Mouse (Mus musculus): ENCODE data around the gene Mdfi. TPM values are rescaled to one million over a fixed set of nuclear protein-coding genes. Genes with fewer than 3 reads are reported as not detected.

The Mdfi gene
- polyA plus RNA-seq, 1 experiment from 2014 or later: 44.7 TPM

- H3K27ac ChIP-seq: no peak overlapping the region
- no peaks in the 10 kb centered on the region for H3K9me3 ChIP-seq
- no peaks in the 10 kb centered on the region for H3K36me3 ChIP-seq
- no peak overlapping the region for H3K4me2 ChIP-seq
- H3K4me1 ChIP-seq (replicated peaks): peaks cover 18% of the 10 kb centered on the region
- WGBS: 85% methylated on average over 3 of the region's 3 CpGs
- H3K27me3 ChIP-seq: peaks cover 31% of the 10 kb centered on the region
- H3K9ac ChIP-seq (replicated peaks): no peak overlapping the region
- ATAC-seq (ENCODE audit: insufficient number of reproducible peaks, insufficient read depth, low FRiP score, low TSS enrichment, low read depth): no peak
- H3K4me3 ChIP-seq (replicated peaks): no peak overlapping the region
Observed at GRCm38 (mm10) chr17:47782486-47782885, 52.0 kb downstream of the Mdfi start.

DNA sequence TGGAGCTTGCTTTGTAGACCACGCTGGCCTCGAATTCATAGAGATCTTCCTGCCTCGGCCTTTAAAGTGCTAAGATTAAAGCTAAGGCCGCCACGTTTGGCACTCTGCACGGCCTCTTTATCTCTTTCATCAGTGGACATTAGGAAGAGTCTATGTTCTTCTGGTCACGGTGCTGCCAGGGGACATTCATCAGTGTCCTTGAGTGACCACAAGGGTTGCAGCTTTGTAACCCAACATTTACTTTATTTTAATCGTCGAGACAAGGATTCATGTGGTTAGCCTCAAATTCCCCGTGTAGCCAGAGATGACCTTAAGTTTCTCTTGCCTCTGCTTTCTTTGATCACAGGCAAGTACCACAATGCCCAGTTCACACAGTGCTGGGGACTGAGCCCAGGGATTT lies 54.0 kb downstream of the Mdfi start:
- Histone ChIP-seq H3K27ac (no peak overlapping the region), H3K4me1 (replicated peaks) (peaks cover 15% of the 10 kb centered on the region; the same call in 1 of the 2 replicates), H3K4me3 (replicated peaks) (no peak overlapping the region), H3K36me3 (no peaks in the 10 kb centered on the region), H3K9ac (replicated peaks) (no peak overlapping the region), H3K4me2 (no peak overlapping the region), H3K27me3 (peaks cover 11% of the 10 kb centered on the region; the same call in 1 of the 2 replicates), H3K9me3 (no peaks in the 10 kb centered on the region)
- WGBS: 79% methylated on average over 10 of the region's 10 CpGs
- no peak for ATAC-seq (ENCODE audit: insufficient number of reproducible peaks, insufficient read depth, low FRiP score, low TSS enrichment, low read depth)

- Histone ChIP-seq H3K9ac (replicated peaks) (no peak overlapping the region), H3K27me3 (no peaks in the 10 kb centered on the region), H3K9me3 (peaks cover 7% of the 10 kb centered on the region), H3K4me1 (replicated peaks) (peaks cover 31% of the 10 kb centered on the region), H3K4me3 (replicated peaks) (no peak overlapping the region), H3K4me2 (no peak overlapping the region), H3K36me3 (no peaks in the 10 kb centered on the region), H3K27ac (peak overlapping the region; percentile 45)
- 63% methylated on average over 2 of the region's 2 CpGs for WGBS
- no peak for ATAC-seq (ENCODE audit: insufficient number of reproducible peaks, insufficient read depth, low FRiP score, low TSS enrichment, low read depth)
Observed at GRCm38 (mm10) chr17:47777141-47777540, 57.4 kb downstream of the Mdfi start.

GRCm38 (mm10) chr17:47773604-47774003 lies 60.9 kb downstream of the Mdfi start:
- Histone ChIP-seq H3K27ac (peak overlapping the region; percentile 86), H3K4me2 (no peak overlapping the region), H3K36me3 (no peaks in the 10 kb centered on the region), H3K4me1 (replicated peaks) (peaks cover 24% of the 10 kb centered on the region), H3K9ac (replicated peaks) (no peak overlapping the region), H3K4me3 (replicated peaks) (no peak overlapping the region), H3K9me3 (peaks cover 12% of the 10 kb centered on the region), H3K27me3 (peaks cover under 1% of the 10 kb centered on the region; the same call in 1 of the 2 replicates)
- 35% methylated on average over 6 of the region's 6 CpGs for WGBS
- ATAC-seq (ENCODE audit: insufficient number of reproducible peaks, insufficient read depth, low FRiP score, low TSS enrichment, low read depth): no peak

DNA sequence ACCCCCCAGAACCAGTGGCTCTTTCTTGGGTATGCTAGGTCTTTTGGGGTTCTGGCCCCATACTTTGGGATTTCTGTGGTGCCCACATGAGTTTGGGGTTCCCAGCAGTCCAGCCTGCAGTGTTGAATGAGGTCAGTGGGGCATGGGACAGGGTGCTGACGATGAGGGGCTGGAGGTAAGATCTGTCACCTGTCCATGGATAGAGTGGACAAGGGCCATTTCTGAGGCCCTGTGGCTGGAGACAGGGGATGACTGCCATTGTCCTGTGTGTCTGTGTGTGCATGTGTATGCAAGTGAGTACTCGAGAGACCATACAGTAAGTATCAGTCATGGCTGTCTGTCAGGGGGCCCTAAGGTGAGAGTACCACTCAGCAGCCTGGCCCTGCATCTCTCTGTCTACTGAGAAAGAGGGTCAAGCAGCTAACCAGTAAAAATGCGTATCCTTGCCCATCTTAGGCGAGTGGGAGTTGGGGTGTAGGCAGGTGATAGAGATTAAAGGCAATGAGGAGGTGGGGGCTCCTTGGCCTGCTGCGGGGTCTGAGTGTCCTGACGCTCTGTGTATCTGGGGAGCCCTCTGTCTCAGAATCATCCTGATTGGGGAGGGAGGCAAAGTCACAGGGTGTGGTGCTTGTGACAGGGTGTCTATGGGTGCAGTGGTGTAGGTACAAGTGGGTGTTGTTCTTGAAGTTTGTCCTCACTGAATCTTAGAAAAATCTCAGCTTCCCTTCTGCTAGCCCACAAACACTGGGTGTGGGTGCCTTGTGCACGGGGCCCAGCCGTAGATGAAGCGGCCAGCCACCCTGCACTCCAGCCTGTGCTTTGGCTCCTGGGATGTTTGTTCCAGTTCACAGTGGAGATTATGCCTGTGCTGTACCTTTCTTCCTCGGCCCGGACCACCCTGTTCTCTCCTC lies 64.8 kb downstream of the Mdfi start:
- Histone ChIP-seq H3K4me2 (no peak overlapping the region), H3K27me3 (peaks cover 18% of the 10 kb centered on the region), H3K9me3 (peaks cover 12% of the 10 kb centered on the region), H3K4me1 (replicated peaks) (peaks cover 15% of the 10 kb centered on the region), H3K27ac (no peak overlapping the region), H3K9ac (replicated peaks) (no peak overlapping the region), H3K36me3 (no peaks in the 10 kb centered on the region), H3K4me3 (replicated peaks) (no peak overlapping the region)
- ATAC-seq (ENCODE audit: insufficient number of reproducible peaks, insufficient read depth, low FRiP score, low TSS enrichment, low read depth): no peak
- 81% methylated on average over 11 of the region's 11 CpGs for WGBS

- ATAC-seq (ENCODE audit: insufficient number of reproducible peaks, insufficient read depth, low FRiP score, low TSS enrichment, low read depth): no peak
- Histone ChIP-seq H3K27ac (no peak overlapping the region), H3K4me2 (no peak overlapping the region), H3K27me3 (peaks cover 18% of the 10 kb centered on the region), H3K9ac (replicated peaks) (no peak overlapping the region), H3K36me3 (no peaks in the 10 kb centered on the region), H3K4me1 (replicated peaks) (peaks cover 8% of the 10 kb centered on the region), H3K4me3 (replicated peaks) (no peak overlapping the region), H3K9me3 (peaks cover 12% of the 10 kb centered on the region)
- WGBS: 51% methylated on average over 12 of the region's 12 CpGs
Observed at GRCm38 (mm10) chr17:47768707-47769276, 65.7 kb downstream of the Mdfi start.

DNA sequence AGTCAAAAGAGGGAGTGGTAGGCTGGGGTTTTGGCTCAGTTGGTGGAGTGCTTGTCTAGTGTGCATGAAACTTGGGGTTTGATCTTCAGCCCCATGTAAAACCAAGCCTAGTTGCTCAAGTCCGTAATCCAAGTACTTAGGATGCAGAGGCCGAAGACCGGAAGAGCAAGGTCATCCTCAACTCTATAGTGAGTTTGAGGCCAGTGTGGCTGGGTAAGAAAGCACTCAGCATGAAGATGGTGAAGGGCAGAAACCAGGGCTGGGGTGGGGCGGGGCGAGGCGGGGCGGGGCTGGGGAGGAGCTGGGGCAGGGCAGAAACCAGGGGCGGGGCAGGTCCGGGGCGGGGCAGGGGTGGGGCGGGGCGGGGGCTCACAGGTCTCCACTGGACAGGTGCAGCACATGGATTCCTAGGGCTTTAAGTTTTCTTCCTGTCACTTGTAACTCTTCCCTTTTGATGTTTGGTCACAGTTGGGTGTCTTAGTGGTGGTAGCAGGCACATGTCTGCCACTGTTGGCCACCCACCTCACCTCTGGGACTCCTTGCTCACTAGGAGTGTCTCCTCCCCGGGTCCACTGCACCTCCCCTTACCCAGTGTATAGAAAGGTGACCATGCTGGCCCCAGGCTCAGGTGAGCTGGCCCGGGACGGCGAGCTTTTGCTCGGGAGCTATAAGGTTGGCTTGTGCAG lies 66.9 kb downstream of the Mdfi start:
- ATAC-seq (ENCODE audit: insufficient number of reproducible peaks, insufficient read depth, low FRiP score, low TSS enrichment, low read depth): no peak
- peaks cover 10% of the 10 kb centered on the region for H3K9me3 ChIP-seq
- H3K27ac ChIP-seq: no peak overlapping the region
- H3K36me3 ChIP-seq: no peaks in the 10 kb centered on the region
- peaks cover 18% of the 10 kb centered on the region for H3K27me3 ChIP-seq
- no peak overlapping the region for H3K4me2 ChIP-seq
- WGBS: 46% methylated on average over 13 of the region's 17 CpGs
- H3K4me3 ChIP-seq (replicated peaks): no peak overlapping the region
- H3K9ac ChIP-seq (replicated peaks): no peak overlapping the region
- H3K4me1 ChIP-seq (replicated peaks): peaks cover 12% of the 10 kb centered on the region; the same call in 1 of the 2 replicates

DNA sequence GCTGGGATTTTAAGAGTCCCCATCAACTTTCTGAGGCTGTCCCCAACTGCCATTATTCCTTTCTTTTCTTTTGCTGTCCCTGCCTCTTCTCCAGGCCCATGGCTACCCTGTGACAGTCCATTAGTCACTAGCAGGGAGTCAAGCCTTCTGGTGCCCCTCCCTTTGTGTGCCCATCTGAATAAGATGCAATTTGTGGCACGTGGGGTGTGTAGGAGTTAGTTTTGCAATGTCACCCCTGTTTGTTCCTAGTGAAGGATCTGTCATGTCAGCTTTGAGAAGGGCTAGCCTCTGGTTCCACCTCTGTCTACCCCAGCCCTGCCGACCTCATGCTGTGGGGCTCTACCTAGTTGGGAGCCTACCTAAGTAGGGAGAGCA lies 67.4 kb downstream of the Mdfi start:
- no peak overlapping the region for H3K4me3 ChIP-seq (replicated peaks)
- no peak overlapping the region for H3K27ac ChIP-seq
- peaks cover 18% of the 10 kb centered on the region for H3K27me3 ChIP-seq
- 66% methylated on average over 2 of the region's 2 CpGs for WGBS
- peaks cover 16% of the 10 kb centered on the region; the same call in 1 of the 2 replicates for H3K4me1 ChIP-seq (replicated peaks)
- no peak overlapping the region for H3K9ac ChIP-seq (replicated peaks)
- H3K9me3 ChIP-seq: peaks cover 5% of the 10 kb centered on the region
- H3K4me2 ChIP-seq: no peak overlapping the region
- no peak for ATAC-seq (ENCODE audit: insufficient number of reproducible peaks, insufficient read depth, low FRiP score, low TSS enrichment, low read depth)
- H3K36me3 ChIP-seq: no peaks in the 10 kb centered on the region

DNA sequence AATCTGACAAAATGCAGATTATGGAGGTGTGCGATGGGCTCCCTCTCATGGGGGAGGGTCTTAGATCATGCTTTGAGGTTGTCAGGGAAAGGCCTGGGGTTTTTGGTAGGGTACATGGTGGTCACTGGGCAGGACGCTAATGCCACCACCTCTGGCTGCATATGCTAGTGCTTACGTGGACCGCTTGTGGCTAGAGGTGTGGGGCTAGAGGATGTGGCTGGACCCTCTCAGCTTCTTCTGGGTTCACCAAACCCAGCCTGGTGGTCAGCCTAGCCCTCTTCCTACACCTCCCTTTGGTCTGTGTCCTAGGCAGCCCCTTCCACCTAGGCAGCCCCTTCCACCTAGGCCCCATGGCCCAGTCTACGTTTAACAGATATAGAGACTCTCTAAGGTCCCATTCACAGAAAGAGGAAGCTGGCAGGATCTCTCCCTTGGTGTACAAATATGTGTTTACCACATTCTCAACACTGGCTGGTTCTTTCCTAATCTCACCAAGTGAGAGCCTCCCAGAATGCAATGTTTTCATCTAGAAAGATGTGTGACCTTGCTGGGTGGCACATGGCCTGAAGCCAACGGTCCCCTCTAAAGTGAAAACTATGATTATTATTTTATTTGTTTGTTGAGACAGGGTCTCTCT lies 68.0 kb downstream of the Mdfi start:
- H3K4me1 ChIP-seq (replicated peaks): peaks cover 16% of the 10 kb centered on the region; the same call in 1 of the 2 replicates
- H3K27ac ChIP-seq: no peak overlapping the region
- ATAC-seq (ENCODE audit: insufficient number of reproducible peaks, insufficient read depth, low FRiP score, low TSS enrichment, low read depth): no peak
- 88% methylated on average over 6 of the region's 6 CpGs for WGBS
- no peak overlapping the region for H3K9ac ChIP-seq (replicated peaks)
- H3K36me3 ChIP-seq: no peaks in the 10 kb centered on the region
- no peak overlapping the region for H3K4me3 ChIP-seq (replicated peaks)
- peaks cover 18% of the 10 kb centered on the region for H3K27me3 ChIP-seq
- H3K4me2 ChIP-seq: no peak overlapping the region
- no peaks in the 10 kb centered on the region for H3K9me3 ChIP-seq

GRCm38 (mm10) chr17:47765986-47766385 lies 68.5 kb downstream of the Mdfi start:
- Histone ChIP-seq H3K36me3 (no peaks in the 10 kb centered on the region), H3K4me2 (no peak overlapping the region), H3K27me3 (peaks cover 18% of the 10 kb centered on the region), H3K4me3 (replicated peaks) (no peak overlapping the region), H3K27ac (no peak overlapping the region), H3K4me1 (replicated peaks) (peaks cover 16% of the 10 kb centered on the region; the same call in 1 of the 2 replicates), H3K9me3 (no peaks in the 10 kb centered on the region), H3K9ac (replicated peaks) (no peak overlapping the region)
- 72% methylated on average over 4 of the region's 4 CpGs for WGBS
- ATAC-seq (ENCODE audit: insufficient number of reproducible peaks, insufficient read depth, low FRiP score, low TSS enrichment, low read depth): no peak
